ENCODE assay signal across 19 mouse cellular contexts in the genomic region with DNA sequence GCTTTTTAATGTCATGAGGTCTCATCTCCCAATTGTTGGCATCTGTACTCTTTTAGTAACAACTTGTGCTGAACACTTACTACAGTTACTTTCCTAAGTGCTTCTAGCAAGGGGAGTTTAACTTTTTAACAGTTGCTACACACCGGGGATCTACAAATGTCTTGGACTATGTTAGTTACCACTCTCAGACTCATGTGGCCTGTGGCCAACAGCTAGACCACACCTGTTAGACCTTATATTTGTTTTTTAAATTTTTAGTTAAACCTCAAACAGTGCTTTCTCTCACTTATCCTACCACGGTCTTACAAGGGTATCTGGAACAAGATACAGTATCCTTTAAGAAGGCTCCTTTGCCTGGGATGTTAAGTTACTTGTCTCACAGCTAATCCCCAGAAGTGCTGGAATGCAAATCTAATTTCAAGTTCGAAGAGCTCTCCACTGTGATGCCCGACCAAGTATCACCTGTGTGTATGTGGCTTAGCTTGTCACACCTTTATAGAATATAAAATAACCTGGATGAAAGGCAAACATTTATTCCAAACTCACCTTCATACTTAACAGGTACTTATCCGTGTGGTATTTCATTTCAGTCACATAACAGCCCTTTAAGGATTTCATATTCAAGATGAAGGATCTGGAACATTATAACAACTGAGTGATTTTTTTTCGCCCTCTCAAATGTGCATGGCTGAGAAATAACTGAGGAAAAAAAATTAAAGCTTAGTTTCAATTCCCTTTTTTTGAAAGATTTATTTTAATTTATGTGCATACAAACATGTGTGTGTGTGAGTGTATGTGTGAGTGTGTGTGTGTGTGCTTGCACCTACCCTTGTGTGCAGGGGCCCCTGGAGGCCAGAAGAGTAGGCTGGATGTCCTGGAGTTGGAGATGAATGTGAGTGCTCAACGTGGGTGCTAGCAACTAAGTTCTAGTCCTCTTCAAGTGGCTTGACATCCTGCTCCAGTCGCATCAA. TPM values are rescaled to one million over a fixed set of nuclear protein-coding genes. Genes with fewer than 3 reads are reported as not detected.
A peak's percentile ranks its signal among the peaks of the same experiment; 100 is the strongest.
DNase-seq lines count a peak whose midpoint lies in the region; ATAC-seq and TF ChIP-seq lines count a peak whose summit lies in the region.
"Had no signal": no experiment of that assay in that cellular context is flagged by ENCODE, and none has a peak within 500 bp of the region (broad histone marks: within the 10 kb centered on the region; RNA-seq: fewer than 3 reads in every experiment).

No protein-coding gene starts in this region.

- DNase-seq in heart, adult 11 months, result no peak
- peak; percentile 27 for DNase-seq in lung, postnatal 0 days (ENCODE audit: low spot score)
- DNase-seq in lung, postnatal 36 days, result no peak
- DNase-seq in splenic B cell, adult 2 months (ENCODE audit: low read depth, low spot score), result peak; percentile 53
- no peak for DNase-seq in embryo, embryonic 9.5 days (ENCODE audit: extremely low spot score)
- DNase-seq: embryo, embryonic 11 days; liver, postnatal 0 days; spleen, adult 18-20 months; thymus, postnatal 14 days had no signal

- H3K36me3 ChIP-seq in heart, embryonic 15.5 days, result no peaks in the 10 kb centered on the region
- H3K36me3 ChIP-seq in lung, postnatal 0 days (ENCODE audit: insufficient read depth, low read length), result no peaks in the 10 kb centered on the region
- no peaks in the 10 kb centered on the region for H3K36me3 ChIP-seq in splenic B cell, adult 2 months (ENCODE audit: control insufficient read depth, insufficient read depth, low read length, poor library complexity, severe bottlenecking)
- H3K36me3 ChIP-seq: hindbrain, embryonic 13.5 days; midbrain, embryonic 10.5 days; neural tube, embryonic 12.5 days had no signal

- TF ChIP-seq CTCF in lung, postnatal 0 days (IDR thresholded peaks at IDR 0.05), result no peak

- peaks cover 3% of the 10 kb centered on the region; the same call in 1 of the 2 replicates for H3K4me1 ChIP-seq in heart, embryonic 15.5 days (replicated peaks)
- peaks cover 4% of the 10 kb centered on the region; the same call in 1 of the 2 replicates for H3K4me1 ChIP-seq in lung, postnatal 0 days (ENCODE audit: insufficient read depth, low read depth, low read length)
- H3K4me1 ChIP-seq: neural tube, embryonic 12.5 days had no signal

- no peak for ATAC-seq in heart, embryonic 15.5 days (replicated peaks; ENCODE audit: insufficient number of reproducible peaks, insufficient read depth, low FRiP score, low read depth)
- ATAC-seq in lung, postnatal 0 days, result peak; percentile 55
- ATAC-seq in common myeloid progenitor, adult 5-6 weeks (replicated peaks; ENCODE audit: low read depth, poor library complexity, severe bottlenecking), result peak; percentile 48
- ATAC-seq: activated CD4-positive, CD25-positive, alpha-beta regulatory T cell, adult 4 months; liver, postnatal 0 days had no signal

- 0 out of 2 replicates have a peak overlapping the region, but pooled peaks have one; percentile 3 for H3K27ac ChIP-seq in heart, embryonic 15.5 days
- H3K27ac ChIP-seq in lung, postnatal 0 days (ENCODE audit: low read length), result no peak overlapping the region
- H3K27ac ChIP-seq: hindbrain, embryonic 13.5 days; macrophage; midbrain, embryonic 10.5 days; neural tube, embryonic 12.5 days had no signal

- no peak overlapping the region for H3K4me3 ChIP-seq in heart, embryonic 15.5 days
- no peak overlapping the region for H3K4me3 ChIP-seq in lung, postnatal 0 days (ENCODE audit: low read depth, low read length)
- H3K4me3 ChIP-seq: gastrocnemius, adult 2 months; hindbrain, embryonic 13.5 days; midbrain, embryonic 10.5 days; neural tube, embryonic 12.5 days had no signal

- WGBS in heart, embryonic 15.5 days, result 78% methylated on average over 8 of the region's 8 CpGs
- WGBS in lung, postnatal 0 days, result 53% methylated on average over 8 of the region's 8 CpGs

- H3K4me2 ChIP-seq in heart, embryonic 15.5 days, result no peak overlapping the region
- H3K4me2 ChIP-seq in lung, postnatal 0 days (replicated peaks; ENCODE audit: low read depth, low read length), result no peak overlapping the region
- H3K4me2 ChIP-seq: heart, embryonic 11.5 days; hindbrain, embryonic 13.5 days; liver, embryonic 11.5 days; neural tube, embryonic 12.5 days had no signal

- no peaks in the 10 kb centered on the region for H3K9me3 ChIP-seq in heart, embryonic 15.5 days (replicated peaks)
- H3K9me3 ChIP-seq in lung, postnatal 0 days (ENCODE audit: low read length), result no peaks in the 10 kb centered on the region
- H3K9me3 ChIP-seq: hindbrain, embryonic 13.5 days; midbrain, embryonic 10.5 days; neural tube, embryonic 12.5 days had no signal

- TF ChIP-seq EP300 in lung, postnatal 0 days (IDR thresholded peaks at IDR 0.05), result no peak

- no peak overlapping the region for H3K9ac ChIP-seq in heart, embryonic 15.5 days
- no peak overlapping the region for H3K9ac ChIP-seq in lung, postnatal 0 days (replicated peaks; ENCODE audit: low read depth)
- H3K9ac ChIP-seq: hindbrain, embryonic 13.5 days; liver, postnatal 0 days; neural tube, embryonic 12.5 days had no signal

- H3K27me3 ChIP-seq in heart, embryonic 15.5 days, result no peaks in the 10 kb centered on the region
- no peaks in the 10 kb centered on the region for H3K27me3 ChIP-seq in lung, postnatal 0 days (replicated peaks; ENCODE audit: insufficient read depth, low read length)
- no peaks in the 10 kb centered on the region for H3K27me3 ChIP-seq in splenic B cell, adult 2 months (ENCODE audit: control insufficient read depth, insufficient read depth, low read length, poor library complexity, severe bottlenecking)
- H3K27me3 ChIP-seq: neural tube, embryonic 12.5 days had no signal

RNA-seq across cellular contexts. Expression of a gene that starts 10.6 kb away (rescaled TPM):
- 1.0 and 1.4 TPM in 2 replicates for polyA plus RNA-seq in heart, embryonic 15.5 days (2015; fragmentation: Nextera tagmentation; extraction: Ambion mirVana)
- polyA plus RNA-seq in lung, postnatal 0 days (2015; fragmentation: Nextera tagmentation; extraction: Ambion mirVana), result 0.87 and 1.2 TPM in 2 replicates
- total RNA-seq in common myeloid progenitor, adult 5-6 weeks (2017), result 0.19 and 0.37 TPM in 2 replicates
- polyA plus RNA-seq: macrophage had no signal

RNA-seq across cellular contexts. Expression of a gene that starts 58.7 kb away (rescaled TPM):
- polyA plus RNA-seq in heart, embryonic 15.5 days (2015; fragmentation: Nextera tagmentation; extraction: Ambion mirVana), result 27.1 and 30.5 TPM in 2 replicates
- 9.4 and 9.8 TPM in 2 replicates for polyA plus RNA-seq in lung, postnatal 0 days (2015; fragmentation: Nextera tagmentation; extraction: Ambion mirVana)
- total RNA-seq in common myeloid progenitor, adult 5-6 weeks (2017), result 17.1 and 28.8 TPM in 2 replicates

Comparison
In these comparisons a context has a peak if more than half of its experiments do, and no peak if none do; other contexts are left out.
1. DNase-seq: peak in lung, postnatal 0 days (single experiment) and splenic B cell, adult 2 months (single experiment); none in heart, adult 11 months (single experiment), lung, postnatal 36 days (single experiment) and embryo, embryonic 9.5 days (single experiment).